Mouse (Mus musculus): ENCODE measurements around the gene Usp30. TPM values are rescaled to one million over a fixed set of nuclear protein-coding genes. Genes with fewer than 3 reads are reported as not detected.

Usp30 gene
- total and polyA plus RNA-seq, 2 experiments from 2014 or later, result 6.3 to 16.0 TPM

GRCm38 (mm10) chr5:114100390-114101099 is 35.3 kb downstream of the Usp30 start:
- WGBS, result 4% methylated on average over 45 of the region's 64 CpGs
- H3K4me1 ChIP-seq (ENCODE audit: control insufficient read depth, insufficient read depth), result peaks cover 13% of the 10 kb centered on the region
- H3K27me3 ChIP-seq (ENCODE audit: control insufficient read depth, insufficient read depth, low read length), result no peaks in the 10 kb centered on the region
- ATAC-seq (ENCODE audit: insufficient read depth, low read depth) (peak; percentile 62), DNase-seq (ENCODE audit: low spot score) (no peak)
- H3K27ac ChIP-seq (ENCODE audit: low read depth), result peak overlapping the region; percentile 63; the same call in 1 of the 2 replicates
- TF ChIP-seq CTCF (IDR thresholded peaks at IDR 0.05; ENCODE audit: low read depth), result no peak
- peak overlapping the region; percentile 96 for H3K4me3 ChIP-seq (ENCODE audit: low read depth, low read length)
- peak overlapping the region; percentile 91 for H3K9ac ChIP-seq (replicated peaks; ENCODE audit: low read depth, low read length)
- H3K36me3 ChIP-seq (replicated peaks; ENCODE audit: control insufficient read depth, insufficient read depth, low read length), result peaks cover 15% of the 10 kb centered on the region
- no peaks in the 10 kb centered on the region for H3K9me3 ChIP-seq (replicated peaks; ENCODE audit: control insufficient read depth, low read length)
- peak overlapping the region; percentile 95 for H3K4me2 ChIP-seq (ENCODE audit: low read depth, low read length)

DNA sequence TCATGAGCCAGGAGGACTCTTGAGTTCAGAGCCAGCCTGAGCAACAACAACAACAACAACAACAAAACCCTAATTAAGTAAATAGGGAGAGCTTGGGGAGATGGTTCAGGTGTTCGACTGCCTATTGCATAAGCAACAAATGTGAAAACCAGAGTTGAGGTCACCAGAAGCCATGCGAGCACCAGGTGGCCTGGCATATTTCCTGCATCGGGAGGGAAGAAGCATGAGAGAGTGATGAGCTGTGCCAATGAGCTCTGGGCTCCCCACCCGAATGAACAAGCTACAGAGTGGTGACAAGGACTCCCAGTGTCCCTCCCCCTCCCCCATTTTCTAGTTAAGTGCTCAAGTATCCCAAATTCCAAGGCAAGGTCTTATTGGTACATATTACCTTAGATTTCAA is 36.6 kb downstream of the Usp30 start:
- Histone ChIP-seq H3K27ac (ENCODE audit: low read depth) (no peak overlapping the region), H3K4me2 (ENCODE audit: low read depth, low read length) (no peak overlapping the region), H3K4me3 (ENCODE audit: low read depth, low read length) (no peak overlapping the region), H3K36me3 (replicated peaks; ENCODE audit: control insufficient read depth, insufficient read depth, low read length) (peaks cover 28% of the 10 kb centered on the region), H3K9ac (replicated peaks; ENCODE audit: low read depth, low read length) (no peak overlapping the region), H3K9me3 (replicated peaks; ENCODE audit: control insufficient read depth, low read length) (no peaks in the 10 kb centered on the region), H3K27me3 (ENCODE audit: control insufficient read depth, insufficient read depth, low read length) (no peaks in the 10 kb centered on the region), H3K4me1 (ENCODE audit: control insufficient read depth, insufficient read depth) (peaks cover 13% of the 10 kb centered on the region)
- ATAC-seq (ENCODE audit: insufficient read depth, low read depth) (no peak), DNase-seq (ENCODE audit: low spot score) (no peak)
- no peak for TF ChIP-seq EP300 (IDR thresholded peaks at IDR 0.05; ENCODE audit: low read depth)
- no peak for TF ChIP-seq CTCF (IDR thresholded peaks at IDR 0.05; ENCODE audit: low read depth)
- 81% methylated on average over 4 of the region's 4 CpGs for WGBS

GRCm38 (mm10) chr5:114102807-114103206 is 37.5 kb downstream of the Usp30 start:
- DNase-seq (ENCODE audit: low spot score) (no peak), ATAC-seq (ENCODE audit: insufficient read depth, low read depth) (no peak)
- peaks cover 28% of the 10 kb centered on the region for H3K36me3 ChIP-seq (replicated peaks; ENCODE audit: control insufficient read depth, insufficient read depth, low read length)
- no peak for TF ChIP-seq CTCF (IDR thresholded peaks at IDR 0.05; ENCODE audit: low read depth)
- TF ChIP-seq EP300 (IDR thresholded peaks at IDR 0.05; ENCODE audit: low read depth), result no peak
- H3K9ac ChIP-seq (replicated peaks; ENCODE audit: low read depth, low read length), result no peak overlapping the region
- no peaks in the 10 kb centered on the region for H3K9me3 ChIP-seq (replicated peaks; ENCODE audit: control insufficient read depth, low read length)
- H3K4me2 ChIP-seq (ENCODE audit: low read depth, low read length), result no peak overlapping the region
- peaks cover 13% of the 10 kb centered on the region for H3K4me1 ChIP-seq (ENCODE audit: control insufficient read depth, insufficient read depth)
- no peak overlapping the region for H3K4me3 ChIP-seq (ENCODE audit: low read depth, low read length)
- H3K27ac ChIP-seq (ENCODE audit: low read depth), result no peak overlapping the region
- 40% methylated on average over 1 of the region's 1 CpGs for WGBS
- H3K27me3 ChIP-seq (ENCODE audit: control insufficient read depth, insufficient read depth, low read length), result no peaks in the 10 kb centered on the region

GRCm38 (mm10) chr5:114106391-114106935 is 41.2 kb downstream of the Usp30 start:
- Histone ChIP-seq H3K27me3 (ENCODE audit: control insufficient read depth, insufficient read depth, low read length) (no peaks in the 10 kb centered on the region), H3K4me2 (ENCODE audit: low read depth, low read length) (no peak overlapping the region), H3K36me3 (replicated peaks; ENCODE audit: control insufficient read depth, insufficient read depth, low read length) (peaks cover 62% of the 10 kb centered on the region), H3K9ac (replicated peaks; ENCODE audit: low read depth, low read length) (no peak overlapping the region), H3K9me3 (replicated peaks; ENCODE audit: control insufficient read depth, low read length) (peaks cover 6% of the 10 kb centered on the region; the same call in 1 of the 2 replicates), H3K4me1 (ENCODE audit: control insufficient read depth, insufficient read depth) (no peaks in the 10 kb centered on the region), H3K4me3 (ENCODE audit: low read depth, low read length) (no peak overlapping the region), H3K27ac (ENCODE audit: low read depth) (no peak overlapping the region)
- no peak for TF ChIP-seq EP300 (IDR thresholded peaks at IDR 0.05; ENCODE audit: low read depth)
- no peak for TF ChIP-seq CTCF (IDR thresholded peaks at IDR 0.05; ENCODE audit: low read depth)
- 65% methylated on average over 16 of the region's 16 CpGs for WGBS
- DNase-seq (ENCODE audit: low spot score), result no peak
- no peak for ATAC-seq (ENCODE audit: insufficient read depth, low read depth)

DNA sequence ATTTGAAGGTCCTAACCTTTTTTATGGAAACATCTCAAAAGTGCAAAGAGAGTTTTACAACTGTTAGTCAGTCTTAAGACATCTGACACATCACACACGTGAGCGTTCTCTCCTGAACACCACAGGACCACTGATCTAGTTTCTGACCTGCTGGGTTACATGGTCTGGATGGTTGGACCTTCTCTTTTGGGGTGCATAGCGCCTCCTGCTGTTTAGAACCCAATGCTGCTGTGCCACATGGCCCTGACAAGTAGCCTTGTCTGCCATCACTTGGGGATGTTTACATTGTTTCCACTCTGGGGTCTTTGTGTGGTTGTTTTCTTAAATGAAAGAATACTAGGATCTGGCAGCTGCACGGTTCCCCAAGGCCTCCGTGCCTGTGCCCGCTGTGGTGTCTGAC is 48.1 kb downstream of the Usp30 start:
- Histone ChIP-seq H3K36me3 (replicated peaks; ENCODE audit: control insufficient read depth, insufficient read depth, low read length) (peaks cover 71% of the 10 kb centered on the region), H3K9ac (replicated peaks; ENCODE audit: low read depth, low read length) (no peak overlapping the region), H3K9me3 (replicated peaks; ENCODE audit: control insufficient read depth, low read length) (peaks cover 6% of the 10 kb centered on the region; the same call in 1 of the 2 replicates), H3K4me3 (ENCODE audit: low read depth, low read length) (no peak overlapping the region), H3K27ac (ENCODE audit: low read depth) (no peak overlapping the region), H3K27me3 (ENCODE audit: control insufficient read depth, insufficient read depth, low read length) (no peaks in the 10 kb centered on the region), H3K4me1 (ENCODE audit: control insufficient read depth, insufficient read depth) (no peaks in the 10 kb centered on the region), H3K4me2 (ENCODE audit: low read depth, low read length) (no peak overlapping the region)
- DNase-seq (ENCODE audit: low spot score) (no peak), ATAC-seq (ENCODE audit: insufficient read depth, low read depth) (no peak)
- WGBS, result 78% methylated on average over 6 of the region's 6 CpGs
- TF ChIP-seq EP300 (IDR thresholded peaks at IDR 0.05; ENCODE audit: low read depth), result no peak
- TF ChIP-seq CTCF (IDR thresholded peaks at IDR 0.05; ENCODE audit: low read depth), result 0 out of 2 replicates have a peak, but pooled peaks have one; percentile 8

Data from heart, postnatal 0 days (tissue).